Mouse (Mus musculus) G1E (cell line): Measurements from ENCODE around the gene Fry. TPM values are rescaled to one million over a fixed set of nuclear protein-coding genes. Genes with fewer than 3 reads are reported as not detected.

Experiments
- ATAC-seq: 2 replicates; pipeline ENCODE4 v1.8.0; 2016; ENCODE audit warnings: mild to moderate bottlenecking; ENCODE audit not compliant: insufficient number of reproducible peaks, poor library complexity, low FRiP score, severe bottlenecking; ENCODE audit errors: extremely low read depth
- DNase-seq: peaks from one replicate; pipeline ENCODE4 v3.0.0; 2012; ENCODE audit warnings: low spot score
- H3K27me3 ChIP-seq: 2 replicates; pipeline ENCODE4 v1.6.1; 2012; ENCODE audit warnings: mild to moderate bottlenecking, low read length, inconsistent platforms; ENCODE audit not compliant: insufficient read depth
- H3K36me3 ChIP-seq: replicated peaks from 2 replicates; pipeline ENCODE3; 2012; ENCODE audit warnings: mild to moderate bottlenecking, inconsistent platforms
- H3K4me1 ChIP-seq: 2 replicates; pipeline ENCODE4 v1.6.1; 2012; ENCODE audit warnings: low read depth, low read length, inconsistent platforms, mixed read lengths; ENCODE audit not compliant: insufficient read depth
- H3K4me3 ChIP-seq: 2 replicates; pipeline ENCODE4 v1.5.1; 2012; ENCODE audit warnings: low read depth, mild to moderate bottlenecking, inconsistent platforms, low read length, moderate library complexity, mixed read lengths
- H3K9me3 ChIP-seq: replicated peaks from 2 replicates; pipeline ENCODE4 v1.6.1; 2012; ENCODE audit warnings: inconsistent platforms
- CTCF ChIP-seq: IDR thresholded peaks from 2 replicates; pipeline ENCODE4 v1.5.1; 2012; ENCODE audit warnings: low read depth, low read length, inconsistent platforms, mixed read lengths
- GATA1 ChIP-seq: IDR thresholded peaks from 2 replicates; pipeline ENCODE4 v1.6.1; 2012; ENCODE audit warnings: borderline replicate concordance, low read length, inconsistent platforms, mixed read lengths
- GATA2 ChIP-seq: IDR thresholded peaks from 2 replicates; pipeline ENCODE4 v1.6.1; 2012; ENCODE audit warnings: low read depth, low read length, inconsistent platforms, borderline replicate concordance
- POLR2AphosphoS5 ChIP-seq: IDR thresholded peaks from 2 replicates; pipeline ENCODE4 v1.6.1; 2012; ENCODE audit warnings: low read depth, low read length, inconsistent platforms; ENCODE audit not compliant: insufficient replicate concordance
- TAL1 ChIP-seq: conservative IDR thresholded peaks from 2 replicates; pipeline ENCODE4 v1.6.1; 2012; ENCODE audit warnings: low read depth, low read length, inconsistent platforms, mixed read lengths
- polyA plus RNA-seq: library from polyadenylated mRNA; stranded (reverse); fragments of >175 nt; gene quantifications from 2 replicates; pipeline ENCODE4 v1.2.3, GENCODE M21; 2012
- total RNA-seq, 2 experiments: library from RNA; stranded (forward) in 1 of 2; stranded (reverse) in 1 of 2; fragments of 200-1000 nt in 1 of 2; fragments of >200 nt in 1 of 2; fragmentation: Nextera tagmentation in 1 of 2; gene quantifications; 2 replicates each; pipeline ENCODE4 v1.2.3; 2014 to 2017

The Fry gene
- total and polyA plus RNA-seq, 3 experiments, result 2.6 to 5.5 (median 2.7) TPM

DNA sequence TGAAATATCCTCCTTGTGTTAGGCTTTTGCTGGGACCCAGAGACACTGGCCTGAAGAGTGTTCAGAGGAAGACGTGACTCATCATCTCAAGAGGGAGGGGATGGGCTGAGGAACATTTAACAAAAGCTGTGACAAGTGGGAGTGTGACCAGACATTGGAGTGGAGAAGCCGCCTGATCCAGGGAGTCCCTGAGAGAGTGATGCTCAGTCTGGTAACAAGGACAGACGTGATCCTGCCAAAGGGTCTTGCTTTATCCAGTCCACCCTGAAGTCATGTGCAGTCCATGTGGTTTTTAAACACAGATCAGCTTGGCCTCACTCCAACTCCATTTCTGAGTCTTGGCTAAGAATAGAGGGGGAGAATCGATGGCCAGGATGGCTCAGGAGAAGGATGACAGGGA is 158.2 kb downstream of the Fry start:
- H3K36me3 ChIP-seq, result no peaks in the 10 kb centered on the region
- ATAC-seq (no peak), DNase-seq (no peak)
- no peak overlapping the region for H3K4me3 ChIP-seq
- H3K4me1 ChIP-seq, result no peaks in the 10 kb centered on the region
- TF ChIP-seq GATA2, result no peak
- TF ChIP-seq CTCF, result no peak
- no peak for TF ChIP-seq POLR2AphosphoS5
- TF ChIP-seq GATA1, result no peak
- TF ChIP-seq TAL1, result no peak
- H3K9me3 ChIP-seq, result peaks cover 57% of the 10 kb centered on the region
- no peaks in the 10 kb centered on the region for H3K27me3 ChIP-seq

- peaks cover 54% of the 10 kb centered on the region for H3K9me3 ChIP-seq
- H3K27me3 ChIP-seq, result no peaks in the 10 kb centered on the region
- no peak overlapping the region for H3K4me3 ChIP-seq
- TF ChIP-seq GATA2 (no peak), TAL1 (no peak), CTCF (no peak), GATA1 (no peak), POLR2AphosphoS5 (no peak)
- no peaks in the 10 kb centered on the region for H3K36me3 ChIP-seq
- DNase-seq, result no peak
- H3K4me1 ChIP-seq, result no peaks in the 10 kb centered on the region
- ATAC-seq, result no peak
Observed at GRCm38 (mm10) chr5:150279387-150279786, 160.9 kb downstream of the Fry start.

DNA sequence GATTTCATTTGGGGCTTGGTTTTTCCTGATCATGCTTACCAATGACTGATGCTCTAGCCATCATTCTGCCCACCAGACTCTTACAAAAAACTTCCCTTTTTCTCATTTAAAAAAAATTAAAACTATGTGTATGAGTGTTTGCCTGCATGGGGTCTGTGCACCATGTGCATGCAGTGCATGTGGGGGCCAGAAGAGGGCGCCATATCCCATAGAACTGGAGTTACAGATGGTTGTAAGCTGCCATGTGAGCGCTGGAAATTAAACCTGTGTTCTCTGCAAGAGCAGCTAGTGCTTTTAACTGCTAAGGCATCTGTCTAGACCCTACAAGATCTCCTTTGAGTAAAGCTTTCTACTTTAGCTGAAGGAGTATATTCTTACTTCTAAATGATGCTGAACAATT is 162.6 kb downstream of the Fry start:
- DNase-seq, result no peak
- TF ChIP-seq TAL1, result no peak
- TF ChIP-seq POLR2AphosphoS5, result no peak
- no peak for TF ChIP-seq GATA2
- no peak for TF ChIP-seq CTCF
- TF ChIP-seq GATA1, result no peak
- no peak overlapping the region for H3K4me3 ChIP-seq

GRCm38 (mm10) chr5:150282091-150282490 is 163.6 kb downstream of the Fry start:
- DNase-seq, result no peak
- ATAC-seq, result no peak

More for the DNA sequence above, 162.6 kb downstream of the Fry start:
- ATAC-seq, result no peak
- Histone ChIP-seq H3K9me3 (peaks cover 50% of the 10 kb centered on the region), H3K36me3 (no peaks in the 10 kb centered on the region), H3K4me1 (no peaks in the 10 kb centered on the region), H3K27me3 (no peaks in the 10 kb centered on the region)

GRCm38 (mm10) chr5:150287949-150288348 is 169.5 kb downstream of the Fry start:
- DNase-seq (no peak), ATAC-seq (no peak)
- TF ChIP-seq GATA1, result no peak
- no peak for TF ChIP-seq GATA2
- Histone ChIP-seq H3K27me3 (no peaks in the 10 kb centered on the region), H3K4me1 (no peaks in the 10 kb centered on the region), H3K4me3 (no peak overlapping the region), H3K9me3 (peaks cover 53% of the 10 kb centered on the region), H3K36me3 (no peaks in the 10 kb centered on the region)

More at GRCm38 (mm10) chr5:150282091-150282490, 163.6 kb downstream of the Fry start:
- TF ChIP-seq TAL1 (no peak), POLR2AphosphoS5 (no peak), GATA2 (no peak), GATA1 (no peak), CTCF (no peak)
- Histone ChIP-seq H3K4me3 (no peak overlapping the region), H3K36me3 (no peaks in the 10 kb centered on the region), H3K4me1 (no peaks in the 10 kb centered on the region), H3K27me3 (no peaks in the 10 kb centered on the region), H3K9me3 (peaks cover 48% of the 10 kb centered on the region)

- no peak overlapping the region for H3K4me3 ChIP-seq
- ATAC-seq, result no peak
- TF ChIP-seq CTCF (no peak), GATA2 (no peak), GATA1 (no peak), POLR2AphosphoS5 (no peak), TAL1 (no peak)
- peaks cover 55% of the 10 kb centered on the region for H3K9me3 ChIP-seq
- H3K4me1 ChIP-seq, result no peaks in the 10 kb centered on the region
- DNase-seq, result no peak
- no peaks in the 10 kb centered on the region for H3K27me3 ChIP-seq
- H3K36me3 ChIP-seq, result no peaks in the 10 kb centered on the region
Observed at GRCm38 (mm10) chr5:150289611-150290010, 171.2 kb downstream of the Fry start.

DNA sequence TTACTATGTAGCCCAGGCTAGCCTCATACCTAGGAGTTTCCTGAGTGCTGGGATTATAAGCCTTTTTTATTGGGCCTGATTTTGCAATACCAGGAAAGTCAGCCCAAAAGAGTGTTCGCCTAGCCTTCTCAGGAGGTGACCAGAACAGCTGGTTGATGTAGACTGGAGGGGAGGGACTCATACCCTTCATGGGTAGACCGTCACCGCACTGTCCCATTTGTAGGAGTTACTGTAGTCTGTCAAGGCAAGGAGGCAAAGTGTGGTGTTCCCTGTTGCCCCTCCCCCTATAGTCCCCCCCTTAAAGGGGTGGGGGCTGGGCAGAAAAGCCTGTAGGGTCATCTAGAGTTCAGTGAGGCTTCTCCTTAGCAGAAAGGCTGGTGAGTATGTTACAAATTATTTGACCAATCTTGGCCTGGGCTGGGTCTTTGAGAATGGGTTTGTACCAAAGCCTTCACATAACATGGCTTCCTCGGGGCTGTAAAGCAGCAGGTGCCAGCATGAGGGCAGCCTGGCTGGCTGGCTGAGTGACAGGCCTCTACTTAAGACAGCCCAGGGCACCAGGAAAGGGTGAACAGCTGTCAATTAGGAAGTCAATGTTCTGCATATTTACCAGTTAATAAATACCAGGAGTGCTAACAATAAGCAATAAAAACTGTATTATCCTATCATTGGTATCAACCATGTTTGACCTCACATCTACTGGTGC is 172.2 kb downstream of the Fry start:
- no peak overlapping the region for H3K4me3 ChIP-seq
- ATAC-seq (no peak), DNase-seq (no peak)
- H3K9me3 ChIP-seq, result peaks cover 58% of the 10 kb centered on the region
- no peaks in the 10 kb centered on the region for H3K27me3 ChIP-seq
- H3K36me3 ChIP-seq, result no peaks in the 10 kb centered on the region
- no peak for TF ChIP-seq POLR2AphosphoS5
- no peak for TF ChIP-seq GATA1
- no peak for TF ChIP-seq CTCF
- TF ChIP-seq TAL1, result no peak
- no peaks in the 10 kb centered on the region for H3K4me1 ChIP-seq
